Mouse (Mus musculus) fat pad, adult 2 months (tissue): ENCODE results near the gene Dzank1.

ENCODE experiments used
- DNase-seq: peaks from one replicate; pipeline ENCODE4 v3.0.0-alpha.2; 2011; ENCODE audit warnings: low read depth, low spot score; ENCODE audit errors: extremely low read depth

The Dzank1 gene

GRCm38 (mm10) chr2:144467203-144467602, 60.0 kb downstream of the Dzank1 start:
- DNase-seq, result no peak

DNA sequence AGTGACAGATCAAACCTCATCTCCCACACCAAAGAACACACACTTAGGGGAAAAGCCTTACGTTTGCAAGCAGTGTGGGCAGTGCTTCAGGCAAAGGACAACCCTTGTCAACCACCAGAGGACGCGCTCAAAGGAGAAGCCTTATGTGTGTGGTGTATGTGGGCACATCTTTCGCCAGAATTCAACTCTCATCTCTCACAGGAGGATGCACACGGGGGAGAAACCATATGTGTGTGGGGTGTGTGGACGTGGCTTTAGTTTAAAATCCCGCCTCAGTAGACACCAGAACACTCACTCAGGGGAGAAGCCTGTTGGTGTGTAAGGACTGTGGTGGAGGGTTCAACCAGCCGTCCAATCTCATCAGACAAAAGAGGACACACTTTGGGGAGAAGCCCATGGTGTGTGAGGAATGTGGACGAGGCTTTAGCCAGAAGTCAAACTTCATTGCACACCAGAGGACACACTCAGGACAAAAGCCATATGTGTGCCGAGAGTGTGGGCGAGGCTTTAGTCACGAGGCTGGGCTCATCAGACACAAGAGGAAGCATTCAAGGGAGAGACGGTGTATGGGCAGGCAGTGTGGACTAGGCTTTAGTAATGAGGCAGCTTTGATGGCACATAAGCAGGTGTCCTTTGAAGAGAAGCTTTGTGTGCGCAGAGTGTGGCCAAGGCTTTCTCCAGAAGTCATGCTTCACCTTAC, 61.2 kb downstream of the Dzank1 start:
- DNase-seq, result no peak

DNA sequence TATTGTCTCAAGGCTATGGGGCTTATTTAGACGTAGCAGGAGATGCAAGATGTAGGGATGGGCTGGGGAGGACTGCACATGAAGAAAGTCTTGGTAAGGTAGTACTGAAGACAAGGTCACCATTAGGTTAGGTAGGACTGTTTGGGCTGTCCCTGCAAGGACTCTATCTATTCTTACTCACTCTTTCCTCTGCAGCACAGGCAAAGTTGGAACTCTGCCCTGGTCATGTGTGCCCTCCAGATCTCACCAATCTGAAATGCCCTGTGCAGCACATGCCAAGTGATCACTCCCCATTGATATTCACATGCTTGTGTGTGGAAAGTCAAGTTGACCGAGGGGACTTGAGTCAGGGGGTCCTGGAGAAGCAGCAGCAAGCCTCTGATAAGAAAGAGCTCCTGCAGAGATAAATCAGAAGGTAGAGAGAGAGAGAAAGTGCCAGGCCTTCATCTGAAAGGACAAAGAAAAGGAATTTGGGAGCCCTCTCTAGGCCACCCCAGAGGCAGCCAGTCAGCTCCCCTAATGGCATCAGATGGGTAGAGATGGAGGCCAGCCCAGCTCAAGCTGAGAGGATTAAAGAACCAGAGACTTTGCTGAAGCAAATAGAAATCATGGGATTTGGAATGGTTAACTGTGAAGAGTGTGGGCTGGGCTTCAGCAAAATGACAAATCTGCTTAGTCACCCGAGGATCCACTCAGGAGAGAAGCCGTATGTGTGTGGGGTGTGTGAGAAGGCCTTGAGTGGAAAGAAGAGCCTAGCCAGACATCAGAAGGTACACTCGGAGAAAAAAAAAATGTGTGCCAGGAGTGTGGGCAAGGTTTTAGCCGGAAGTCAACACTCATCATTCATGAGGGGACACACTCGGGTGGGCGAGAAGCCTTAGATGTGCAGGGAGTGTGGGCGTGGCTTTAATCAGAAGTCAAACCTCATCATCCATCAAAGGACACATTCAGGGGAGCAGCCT, 62.1 kb downstream of the Dzank1 start:
- no peak for DNase-seq

- no peak for DNase-seq
These were observed 63.0 kb downstream of the Dzank1 start for GRCm38 (mm10) chr2:144464182-144464581.

GRCm38 (mm10) chr2:144458975-144459754, 68.0 kb downstream of the Dzank1 start:
- DNase-seq, result no peak

GRCm38 (mm10) chr2:144458355-144458754, 68.9 kb downstream of the Dzank1 start:
- no peak for DNase-seq

GRCm38 (mm10) chr2:144452364-144453008, 74.7 kb downstream of the Dzank1 start:
- DNase-seq, result no peak

DNA sequence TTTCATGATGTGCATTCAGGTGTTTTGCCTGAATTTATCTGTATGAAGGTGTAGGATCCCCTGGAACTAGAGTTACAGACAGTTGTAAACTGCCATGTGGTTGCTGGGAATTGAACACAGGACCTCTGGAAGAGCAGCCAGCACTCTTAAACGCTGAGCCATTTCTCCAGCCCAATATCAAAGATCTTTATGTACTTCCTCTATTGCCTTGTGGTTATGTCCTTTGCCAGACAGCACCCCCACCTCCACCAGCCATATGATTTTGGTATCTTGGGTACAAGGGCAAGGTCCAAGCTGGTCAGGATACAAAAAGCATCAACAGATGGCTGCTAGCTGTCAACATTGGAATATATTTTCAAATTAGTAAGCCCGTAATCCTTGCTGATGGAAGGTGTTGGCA, 76.8 kb downstream of the Dzank1 start:
- no peak for DNase-seq

GRCm38 (mm10) chr2:144446360-144446999, 80.7 kb downstream of the Dzank1 start:
- no peak for DNase-seq

GRCm38 (mm10) chr2:144441386-144441915, 85.8 kb downstream of the Dzank1 start:
- DNase-seq, result peak; percentile 87

GRCm38 (mm10) chr2:144439191-144439700, 88.0 kb downstream of the Dzank1 start:
- peak; percentile 92 for DNase-seq

DNA sequence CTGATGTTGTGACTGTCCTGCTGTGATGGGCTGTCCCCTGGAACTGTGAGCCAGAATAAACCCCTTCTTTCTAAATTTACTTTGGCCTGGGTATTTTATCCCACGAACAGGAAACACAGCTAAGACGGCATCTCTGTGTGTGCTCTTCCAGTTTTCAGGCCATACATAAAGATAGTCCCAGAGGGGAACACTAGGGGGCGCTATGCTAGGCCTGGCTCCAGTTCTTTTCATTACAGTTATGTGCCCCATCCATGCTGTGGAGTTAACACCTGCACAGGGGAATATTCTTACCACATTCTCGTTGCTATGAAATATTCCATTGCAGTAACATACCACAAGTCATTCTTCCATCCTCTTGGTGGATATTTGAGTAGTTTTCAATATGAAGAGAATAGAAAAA, 88.8 kb downstream of the Dzank1 start:
- DNase-seq, result no peak

DNA sequence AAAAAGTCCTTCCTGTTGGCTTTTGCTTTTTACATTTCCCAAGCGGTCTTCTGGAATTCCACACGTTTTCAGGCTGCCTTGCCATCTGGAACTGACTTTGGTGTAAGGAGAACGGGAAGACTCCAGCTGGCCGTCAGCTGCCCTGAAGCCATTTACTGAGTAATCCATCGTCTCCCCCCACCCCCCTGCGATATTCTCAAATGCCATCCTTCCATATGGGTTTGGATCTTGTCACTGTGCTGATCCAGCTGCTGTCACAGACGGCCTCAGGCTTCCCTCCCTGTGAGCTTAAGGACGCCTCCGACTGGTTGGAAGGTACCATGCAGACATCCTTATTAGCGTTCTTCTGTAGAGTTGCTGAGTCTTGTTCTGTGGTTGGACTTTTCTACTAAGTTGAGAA, 91.5 kb downstream of the Dzank1 start:
- no peak for DNase-seq

DNA sequence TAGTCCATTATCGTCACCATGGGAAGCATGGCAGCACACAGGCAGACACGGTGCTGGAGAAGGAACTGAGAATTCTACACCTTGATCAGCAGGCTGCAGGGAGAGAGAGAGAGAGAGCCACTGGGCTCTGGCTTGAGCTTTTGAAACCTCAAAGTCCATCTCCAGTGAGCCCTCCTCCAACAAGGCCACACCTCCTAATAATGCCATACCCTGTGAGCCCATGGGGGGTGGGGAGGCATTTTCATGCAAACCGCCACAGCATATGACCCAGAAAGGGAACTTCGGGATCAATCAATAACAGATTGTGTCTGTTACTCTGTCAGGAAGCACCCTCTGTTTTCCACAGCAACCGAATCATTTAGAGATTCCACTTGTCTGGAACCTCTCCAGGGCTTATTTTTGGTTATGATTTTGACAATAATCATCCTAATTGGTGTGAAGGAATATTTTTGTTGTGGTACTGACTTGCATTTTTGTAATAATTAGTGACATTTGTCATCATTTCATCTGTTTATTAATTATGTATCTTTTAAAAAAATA, 95.9 kb downstream of the Dzank1 start:
- no peak for DNase-seq

DNA sequence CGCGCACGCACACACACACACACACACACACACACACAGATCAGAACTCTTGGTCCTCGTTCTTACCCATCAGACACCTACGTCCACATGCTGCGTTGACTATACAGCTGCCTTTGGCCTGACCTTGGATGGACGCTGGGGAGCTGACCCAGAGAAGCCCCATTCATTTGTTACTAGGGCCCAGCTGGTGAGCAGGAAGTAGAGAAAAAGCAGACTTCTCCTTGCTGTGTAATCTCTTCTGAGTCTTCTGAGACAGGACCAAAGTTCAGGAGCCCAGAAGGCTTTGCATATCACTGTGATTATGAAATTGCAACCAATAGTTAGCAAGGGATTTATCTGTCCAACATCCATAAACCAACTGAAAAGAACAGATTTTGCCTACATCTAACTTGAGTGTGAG, 98.0 kb downstream of the Dzank1 start:
- no peak for DNase-seq

DNA sequence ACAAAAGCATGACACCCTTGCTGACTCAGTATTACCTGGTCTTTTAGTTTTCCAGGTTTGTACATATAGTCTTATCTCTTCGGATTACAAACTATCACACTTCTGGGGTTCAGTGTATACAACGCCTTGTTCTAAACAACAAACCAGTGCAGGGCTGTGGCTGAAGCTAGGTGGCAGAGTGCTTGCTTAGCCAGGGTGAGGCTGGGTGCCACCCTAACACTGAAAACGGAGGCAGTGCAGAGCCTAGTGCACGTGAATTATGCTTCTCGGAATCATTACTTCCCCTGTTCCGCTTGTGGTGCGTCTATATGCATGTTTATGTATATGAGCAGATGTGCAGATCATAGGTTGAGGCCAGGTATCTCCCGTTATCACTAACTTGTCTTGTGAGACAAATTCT, 98.6 kb downstream of the Dzank1 start:
- no peak for DNase-seq

DNA sequence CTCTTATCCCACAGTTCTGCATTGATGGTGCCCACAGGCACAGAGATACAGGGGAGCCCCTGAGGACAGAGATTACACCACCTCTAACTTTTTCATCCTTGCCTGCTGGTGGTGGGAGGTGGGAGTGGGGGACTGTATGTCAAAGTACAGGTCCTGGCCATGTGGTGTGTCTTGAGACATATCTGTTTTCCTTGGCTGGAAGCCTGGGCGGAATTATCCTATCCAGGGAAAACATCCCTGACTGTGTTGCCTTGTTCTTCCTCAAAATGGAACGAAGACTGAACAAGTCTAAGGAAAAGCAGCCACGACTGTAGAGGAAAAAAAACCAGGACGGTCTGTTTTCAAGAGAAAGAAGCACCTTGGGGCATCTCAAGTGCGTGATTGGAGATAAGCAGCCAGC, 99.4 kb downstream of the Dzank1 start:
- DNase-seq, result no peak

DNA sequence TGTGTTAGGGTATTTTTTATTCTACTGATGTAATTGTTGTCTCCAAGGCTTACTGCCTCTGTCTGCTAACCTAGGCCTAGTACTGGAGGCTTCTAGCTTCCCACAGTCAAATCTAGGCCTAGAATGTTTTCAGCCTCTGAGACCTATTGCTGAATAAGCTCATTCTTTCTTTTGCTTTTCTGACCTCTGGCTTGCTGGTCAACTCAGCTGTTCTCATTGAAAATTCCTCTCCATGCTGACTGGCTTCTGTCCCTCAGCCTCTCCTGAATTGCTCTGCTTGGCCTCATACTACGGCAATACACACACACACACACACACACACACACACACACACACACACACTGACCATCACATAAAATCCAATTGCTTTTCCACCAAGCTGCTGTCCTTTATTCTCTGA, 101.5 kb downstream of the Dzank1 start:
- DNase-seq, result no peak

DNA sequence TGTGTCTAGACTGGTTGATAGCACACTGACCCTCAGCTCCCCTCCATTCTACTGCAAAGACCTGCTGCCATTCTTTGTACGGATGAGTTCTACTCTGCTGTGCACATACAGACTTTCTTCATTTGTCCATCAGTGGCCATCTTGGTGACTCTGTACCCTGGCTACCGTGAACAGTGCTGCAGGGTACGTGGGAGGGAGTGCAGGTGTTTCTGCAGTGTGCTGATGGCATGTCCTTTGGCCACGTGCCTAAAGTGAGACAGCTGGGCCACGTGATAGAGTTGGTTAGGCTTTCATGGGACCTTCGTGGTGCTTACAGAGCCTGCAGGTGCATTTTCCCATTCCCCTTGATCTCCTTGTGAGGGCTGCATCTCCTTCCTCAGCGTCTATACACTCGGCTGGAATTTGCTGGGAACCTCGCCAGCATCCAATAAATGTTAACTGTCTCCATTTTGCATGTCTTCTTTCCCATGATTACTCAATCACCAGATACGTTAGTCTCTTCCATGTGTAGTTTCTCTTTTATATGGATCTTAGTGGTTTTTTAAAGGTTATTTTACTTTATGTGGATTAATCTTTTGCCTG, 105.0 kb downstream of the Dzank1 start:
- no peak for DNase-seq
